Mouse (Mus musculus): ENCODE measurements around the gene Lgals9. TPM values are rescaled to one million over a fixed set of nuclear protein-coding genes. Genes with fewer than 3 reads are reported as not detected.

Gene Lgals9
- total and polyA plus RNA-seq, 2 experiments from 2014 or later: 21.8 to 24.0 TPM

DNA sequence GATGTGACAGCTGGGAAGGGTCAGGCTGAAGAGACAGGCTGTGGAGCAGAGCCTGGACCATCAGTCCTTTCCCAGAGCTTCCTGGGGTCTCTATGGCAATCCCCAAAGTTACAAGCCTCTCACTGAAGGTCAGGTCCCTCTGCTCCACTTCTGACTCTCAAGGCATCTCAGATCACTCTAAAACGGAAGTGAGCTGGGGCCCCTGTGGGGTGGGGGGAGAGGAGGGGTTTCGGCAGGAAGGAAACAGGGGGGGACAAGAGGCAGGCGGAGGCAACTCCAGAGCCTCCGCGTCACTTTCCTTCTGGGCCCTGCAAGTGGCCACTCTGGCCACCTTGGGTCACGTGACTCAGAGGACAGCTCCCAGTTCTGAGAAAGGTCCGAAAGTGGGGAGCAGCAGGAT is 38.6 kb upstream of the Lgals9 start:
- no peak for DNase-seq (ENCODE audit: low spot score)
- H3K36me3 ChIP-seq (ENCODE audit: insufficient read depth, low read length): peaks cover 15% of the 10 kb centered on the region
- TF ChIP-seq CTCF (IDR thresholded peaks at IDR 0.05; ENCODE audit: low read depth): no peak

DNA sequence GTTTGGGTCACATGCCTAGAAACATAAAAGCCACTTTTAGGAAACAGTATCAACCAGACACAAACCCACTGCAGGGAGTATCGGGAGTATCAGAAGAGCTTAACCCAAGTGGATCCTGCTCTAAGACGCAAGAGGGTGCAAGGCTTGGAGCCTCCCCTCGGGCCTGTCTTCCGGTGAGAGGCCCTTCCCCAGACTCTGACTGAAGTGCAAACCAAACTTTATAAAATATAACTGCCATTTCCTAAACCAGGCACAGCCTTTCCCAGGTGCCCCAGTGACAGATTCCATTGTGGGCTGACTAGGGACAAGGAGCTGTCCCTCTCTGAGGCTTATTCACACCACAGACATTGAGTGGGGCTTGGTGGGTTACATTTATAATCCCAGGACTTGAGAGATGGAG is 38.1 kb upstream of the Lgals9 start:
- 81% methylated on average over 4 of the region's 4 CpGs for WGBS
- H3K4me2 ChIP-seq (ENCODE audit: low read depth, low read length): no peak overlapping the region
- H3K27ac ChIP-seq: no peak overlapping the region
- H3K9ac ChIP-seq (replicated peaks; ENCODE audit: low read length): no peak overlapping the region
- H3K27me3 ChIP-seq (ENCODE audit: insufficient read depth, low read length): no peaks in the 10 kb centered on the region
- no peak for TF ChIP-seq CTCF (IDR thresholded peaks at IDR 0.05; ENCODE audit: low read depth)
- no peak overlapping the region for H3K4me3 ChIP-seq (ENCODE audit: low read length)
- H3K4me1 ChIP-seq (ENCODE audit: insufficient read depth, low read length): no peaks in the 10 kb centered on the region
- H3K9me3 ChIP-seq (ENCODE audit: low read length): no peaks in the 10 kb centered on the region
- DNase-seq (ENCODE audit: low spot score): no peak
- peaks cover 19% of the 10 kb centered on the region for H3K36me3 ChIP-seq (ENCODE audit: insufficient read depth, low read length)
- no peak for ATAC-seq

More for the DNA sequence above, 38.6 kb upstream of the Lgals9 start:
- 54% methylated on average over 7 of the region's 7 CpGs for WGBS
- H3K27me3 ChIP-seq (ENCODE audit: insufficient read depth, low read length): no peaks in the 10 kb centered on the region
- no peak for ATAC-seq
- no peak overlapping the region for H3K27ac ChIP-seq
- no peaks in the 10 kb centered on the region for H3K4me1 ChIP-seq (ENCODE audit: insufficient read depth, low read length)
- no peaks in the 10 kb centered on the region for H3K9me3 ChIP-seq (ENCODE audit: low read length)
- H3K4me2 ChIP-seq (ENCODE audit: low read depth, low read length): no peak overlapping the region
- H3K4me3 ChIP-seq (ENCODE audit: low read length): no peak overlapping the region
- no peak overlapping the region for H3K9ac ChIP-seq (replicated peaks; ENCODE audit: low read length)

DNA sequence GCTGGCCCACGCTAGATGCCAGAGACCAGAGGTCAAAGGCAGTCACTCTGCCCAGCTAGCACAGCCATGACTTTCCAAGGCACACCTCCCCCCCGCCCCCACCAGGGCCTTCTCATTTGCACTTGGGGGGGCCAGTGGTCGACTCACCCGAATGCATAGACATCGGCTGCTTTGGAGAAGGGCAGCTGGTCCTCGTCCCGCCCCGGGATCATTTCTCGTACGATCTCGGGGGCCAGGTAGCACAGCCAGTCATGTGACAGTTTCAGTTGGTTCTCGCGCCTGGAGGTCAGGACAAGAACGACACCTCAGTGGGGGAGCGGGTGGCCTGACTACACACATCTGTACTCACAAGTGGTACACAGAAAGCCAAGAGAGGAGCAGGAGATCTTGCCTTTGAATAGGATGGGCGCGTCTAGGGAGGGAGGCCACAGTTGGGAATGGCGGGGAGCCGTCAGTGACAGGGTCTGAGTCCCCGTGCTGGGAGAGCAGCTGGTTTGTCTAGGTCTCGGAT is 35.8 kb upstream of the Lgals9 start:
- no peak for DNase-seq (ENCODE audit: low spot score)
- H3K9me3 ChIP-seq (ENCODE audit: low read length): no peaks in the 10 kb centered on the region
- no peak overlapping the region for H3K4me2 ChIP-seq (ENCODE audit: low read depth, low read length)
- ATAC-seq: no peak
- H3K36me3 ChIP-seq (ENCODE audit: insufficient read depth, low read length): peaks cover 17% of the 10 kb centered on the region
- no peak for TF ChIP-seq CTCF (IDR thresholded peaks at IDR 0.05; ENCODE audit: low read depth)
- H3K9ac ChIP-seq (replicated peaks; ENCODE audit: low read length): no peak overlapping the region
- H3K4me3 ChIP-seq (ENCODE audit: low read length): no peak overlapping the region
- H3K27ac ChIP-seq: no peak overlapping the region
- 75% methylated on average over 21 of the region's 21 CpGs for WGBS
- no peaks in the 10 kb centered on the region for H3K27me3 ChIP-seq (ENCODE audit: insufficient read depth, low read length)
- H3K4me1 ChIP-seq (ENCODE audit: insufficient read depth, low read length): no peaks in the 10 kb centered on the region

DNA sequence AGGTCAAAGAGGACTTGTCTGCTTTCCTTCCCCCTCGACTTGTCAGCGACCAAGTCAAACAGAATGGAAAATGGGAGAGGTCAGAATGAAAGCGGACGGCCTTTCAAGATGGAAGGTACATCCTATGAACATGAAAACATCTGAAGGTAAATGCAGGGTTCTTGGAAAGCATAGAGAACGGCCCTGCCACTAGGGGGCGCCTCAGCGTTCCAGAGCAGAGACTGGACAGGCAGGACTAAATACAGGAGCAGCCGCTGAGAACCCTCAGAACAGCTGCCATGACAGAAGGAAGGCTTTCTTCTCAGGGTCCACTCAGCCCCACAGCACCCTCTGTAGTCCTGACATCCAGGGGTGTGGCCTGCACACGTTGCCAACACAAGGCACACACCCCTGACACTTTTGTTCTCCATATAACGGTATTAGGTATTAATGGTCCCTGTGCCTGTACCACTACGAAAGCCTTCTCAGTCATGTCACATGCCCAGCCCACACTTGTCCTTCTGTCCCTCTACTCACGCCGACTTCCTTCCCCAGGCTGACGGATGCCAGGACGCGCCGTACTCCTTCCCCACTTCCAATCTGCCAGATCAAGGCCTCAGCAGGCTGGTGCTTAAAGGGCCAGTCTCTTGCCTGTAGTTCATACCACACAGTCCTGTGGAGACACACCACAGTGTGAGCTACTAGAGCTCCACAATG is 35.2 kb upstream of the Lgals9 start:
- H3K27me3 ChIP-seq (ENCODE audit: insufficient read depth, low read length): no peaks in the 10 kb centered on the region
- no peak overlapping the region for H3K27ac ChIP-seq
- H3K4me2 ChIP-seq (ENCODE audit: low read depth, low read length): no peak overlapping the region
- 81% methylated on average over 17 of the region's 17 CpGs for WGBS
- no peak for ATAC-seq
- H3K9ac ChIP-seq (replicated peaks; ENCODE audit: low read length): no peak overlapping the region
- no peak for DNase-seq (ENCODE audit: low spot score)
- no peaks in the 10 kb centered on the region for H3K4me1 ChIP-seq (ENCODE audit: insufficient read depth, low read length)
- H3K9me3 ChIP-seq (ENCODE audit: low read length): no peaks in the 10 kb centered on the region
- H3K36me3 ChIP-seq (ENCODE audit: insufficient read depth, low read length): peaks cover 17% of the 10 kb centered on the region
- peak; percentile 63 for TF ChIP-seq CTCF (IDR thresholded peaks at IDR 0.05; ENCODE audit: low read depth)
- no peak overlapping the region for H3K4me3 ChIP-seq (ENCODE audit: low read length)

DNA sequence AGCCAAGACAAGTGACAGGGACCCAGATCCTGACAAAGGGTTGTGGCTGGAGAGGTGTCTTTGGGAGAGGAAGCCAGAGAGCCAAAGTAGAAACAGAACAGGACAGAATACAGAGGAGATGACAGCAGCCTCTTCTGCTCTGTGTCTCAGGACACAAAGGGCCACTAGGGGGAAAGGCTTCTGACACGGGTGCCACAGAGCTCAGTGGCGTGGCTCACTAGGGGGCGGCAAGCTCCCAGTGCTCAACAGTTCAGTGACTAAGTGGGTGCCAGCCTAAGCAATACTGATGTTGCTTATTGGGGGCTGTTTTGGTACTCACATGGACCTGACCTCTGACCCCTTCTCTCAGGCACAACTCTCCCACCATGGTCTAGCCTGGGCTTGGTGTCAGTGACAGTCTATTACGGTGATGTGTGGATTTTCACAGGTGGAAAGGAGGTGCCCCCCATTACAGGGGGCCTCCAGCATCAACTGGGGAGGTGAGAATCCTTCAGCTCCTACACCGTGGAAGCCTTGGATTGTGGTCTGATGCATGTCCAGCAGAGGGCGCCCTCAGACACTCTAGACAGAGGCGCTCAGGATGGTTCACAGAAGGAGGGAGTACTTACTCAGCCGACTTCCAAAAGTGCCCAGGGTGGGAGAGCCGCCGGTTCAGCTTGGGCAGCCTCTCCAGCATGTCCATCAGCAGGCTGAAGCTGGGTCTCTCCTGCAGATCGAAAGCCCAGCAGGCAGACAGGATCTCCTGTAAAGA is 34.4 kb upstream of the Lgals9 start:
- ATAC-seq: peak; percentile 59
- 61% methylated on average over 11 of the region's 11 CpGs for WGBS
- Histone ChIP-seq H3K9ac (replicated peaks; ENCODE audit: low read length) (no peak overlapping the region), H3K4me2 (ENCODE audit: low read depth, low read length) (no peak overlapping the region), H3K4me1 (ENCODE audit: insufficient read depth, low read length) (no peaks in the 10 kb centered on the region), H3K9me3 (ENCODE audit: low read length) (no peaks in the 10 kb centered on the region), H3K36me3 (ENCODE audit: insufficient read depth, low read length) (peaks cover 17% of the 10 kb centered on the region), H3K4me3 (ENCODE audit: low read length) (no peak overlapping the region), H3K27me3 (ENCODE audit: insufficient read depth, low read length) (no peaks in the 10 kb centered on the region), H3K27ac (no peak overlapping the region)
- DNase-seq (ENCODE audit: low spot score): peak; percentile 74
- TF ChIP-seq CTCF (IDR thresholded peaks at IDR 0.05; ENCODE audit: low read depth): peak; percentile 79

DNA sequence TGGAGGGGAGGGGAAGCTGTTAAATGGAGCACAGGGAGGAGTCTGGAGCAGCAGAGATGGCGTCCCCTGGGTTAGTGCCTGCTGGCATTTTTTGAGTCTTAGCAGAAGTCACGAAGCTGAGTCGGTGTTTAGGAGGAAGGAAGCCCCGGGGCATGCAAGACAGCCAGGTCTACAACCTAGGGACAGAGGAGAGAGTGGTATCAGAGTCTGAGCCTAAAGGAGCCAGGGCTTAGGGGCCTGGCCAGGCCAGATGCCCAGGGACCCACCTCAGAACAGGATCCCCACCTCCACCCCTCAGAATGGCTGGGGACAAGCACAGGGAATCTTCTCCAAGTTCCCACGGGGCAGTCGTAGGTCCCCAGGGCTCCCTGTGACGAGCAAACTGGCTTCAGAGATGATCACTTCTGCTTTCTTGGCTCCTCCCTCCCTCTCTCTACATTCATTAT is 32.4 kb upstream of the Lgals9 start:
- H3K27ac ChIP-seq: no peak overlapping the region
- H3K4me2 ChIP-seq (ENCODE audit: low read depth, low read length): no peak overlapping the region
- no peaks in the 10 kb centered on the region for H3K9me3 ChIP-seq (ENCODE audit: low read length)
- 72% methylated on average over 7 of the region's 7 CpGs for WGBS
- H3K27me3 ChIP-seq (ENCODE audit: insufficient read depth, low read length): no peaks in the 10 kb centered on the region
- H3K4me1 ChIP-seq (ENCODE audit: insufficient read depth, low read length): no peaks in the 10 kb centered on the region
- DNase-seq (ENCODE audit: low spot score): no peak
- no peak for ATAC-seq
- H3K36me3 ChIP-seq (ENCODE audit: insufficient read depth, low read length): peaks cover 17% of the 10 kb centered on the region
- no peak overlapping the region for H3K9ac ChIP-seq (replicated peaks; ENCODE audit: low read length)
- TF ChIP-seq CTCF (IDR thresholded peaks at IDR 0.05; ENCODE audit: low read depth): no peak
- H3K4me3 ChIP-seq (ENCODE audit: low read length): no peak overlapping the region
